ENCODE assay signal across 9 mouse cellular contexts in the genomic region with DNA sequence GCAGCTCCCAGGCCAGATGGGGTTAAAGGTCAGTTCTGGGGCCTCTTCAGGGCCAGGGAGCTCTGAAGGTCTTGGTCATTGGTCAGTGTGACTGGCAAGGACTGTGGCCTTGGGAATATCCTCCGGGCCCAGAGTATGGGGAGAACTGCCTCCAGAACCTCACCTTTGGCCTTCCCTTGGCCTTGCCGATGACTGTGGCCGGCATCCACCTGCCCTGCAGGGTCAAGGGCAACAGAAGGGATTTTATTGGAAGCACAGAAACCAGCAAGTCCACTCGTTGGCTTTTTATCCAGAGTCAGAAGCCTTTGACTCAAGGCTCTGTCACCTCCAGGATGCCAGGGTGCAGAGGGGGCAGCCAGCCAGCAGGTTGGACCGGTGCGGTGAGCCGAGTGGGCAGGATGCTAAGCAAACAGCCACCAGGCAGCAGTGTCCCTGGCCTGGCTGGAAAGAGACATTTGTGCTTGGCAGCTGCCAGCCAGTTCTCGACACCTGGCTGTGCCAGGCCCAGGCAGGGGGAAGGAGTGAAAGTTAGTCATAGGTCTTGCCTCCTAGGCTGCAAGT.
DNase-seq lines count a peak whose midpoint lies in the region; ATAC-seq and TF ChIP-seq lines count a peak whose summit lies in the region.
"Had no signal": no experiment of that assay in that cellular context is flagged by ENCODE, and none has a peak within 500 bp of the region (broad histone marks: within the 10 kb centered on the region; RNA-seq: fewer than 3 reads in every experiment).

No protein-coding gene starts in this region.

- ATAC-seq in lung, embryonic 14.5 days (ENCODE audit: insufficient read depth), result no peak
- no peak for ATAC-seq in monocyte, adult 5-6 weeks (replicated peaks; ENCODE audit: insufficient number of reproducible peaks, low FRiP score, low TSS enrichment, poor library complexity, severe bottlenecking)

- no peaks in the 10 kb centered on the region for H3K9me3 ChIP-seq in lung, embryonic 14.5 days (ENCODE audit: low read depth, low read length)

- intact Hi-C loops in heart, adult 2 months (cut with DNase I), result no loop called here
- intact Hi-C loops in heart, postnatal 14 days (cut with DNase I), result no loop called here

- no peaks in the 10 kb centered on the region for H3K36me3 ChIP-seq in heart, adult 2 months (ENCODE audit: control insufficient read depth, insufficient read depth, low read length)
- 0 out of 2 replicates have a peak, but pooled peaks cover 3% of the 10 kb centered on the region for H3K36me3 ChIP-seq in lung, embryonic 14.5 days (ENCODE audit: insufficient read depth)

- H3K27ac ChIP-seq in heart, adult 2 months, result no peak overlapping the region
- no peak overlapping the region for H3K27ac ChIP-seq in lung, embryonic 14.5 days (ENCODE audit: low read depth)

- H3K79me2 ChIP-seq in heart, adult 2 months (replicated peaks; ENCODE audit: control insufficient read depth, insufficient read depth, low read length), result 0 out of 2 replicates have a peak, but pooled peaks cover 1% of the 10 kb centered on the region

- H3K4me1 ChIP-seq in heart, adult 2 months (ENCODE audit: control insufficient read depth, insufficient read depth, low read length), result peaks cover 13% of the 10 kb centered on the region
- H3K4me1 ChIP-seq in lung, embryonic 14.5 days (ENCODE audit: insufficient read depth), result peaks cover 47% of the 10 kb centered on the region

- 70% methylated on average over 8 of the region's 8 CpGs for WGBS in heart, adult 2 months
- WGBS in lung, embryonic 14.5 days, result 69% methylated on average over 8 of the region's 8 CpGs

- H3K27me3 ChIP-seq in heart, adult 2 months (ENCODE audit: control insufficient read depth, insufficient read depth, low read length), result no peaks in the 10 kb centered on the region
- H3K27me3 ChIP-seq in lung, embryonic 14.5 days (ENCODE audit: insufficient read depth, low read length), result no peaks in the 10 kb centered on the region

- no peak for DNase-seq in heart, adult 2 months
- DNase-seq in heart, postnatal 14 days, result no peak
- DNase-seq in 3134 (ENCODE audit: extremely low read depth, insufficient read length, low spot score), result peak; percentile 63
- DNase-seq in fat pad, adult 2 months (ENCODE audit: extremely low read depth, low read depth, low spot score), result peak; percentile 86
- no peak for DNase-seq in lung, embryonic 14.5 days
- no peak for DNase-seq in spleen, postnatal 36 days (ENCODE audit: low spot score in 2 of 2)
- no peak for DNase-seq in spleen, adult 12 weeks (ENCODE audit: low spot score)
- DNase-seq: heart, postnatal 4 days had no signal

- TF ChIP-seq EP300 in heart, adult 2 months (IDR thresholded peaks at IDR 0.05; ENCODE audit: insufficient read depth, low read depth, low read length), result no peak

- no peak overlapping the region for H3K9ac ChIP-seq in heart, adult 2 months (ENCODE audit: low read depth, low read length)
- H3K9ac ChIP-seq in lung, embryonic 14.5 days, result no peak overlapping the region; the same call in 1 of the 2 replicates

- TF ChIP-seq CTCF in heart, adult 2 months (IDR thresholded peaks at IDR 0.05), result peak; percentile 38
- peak; percentile 15; the same call in 1 of the 2 replicates for TF ChIP-seq CTCF in lung, embryonic 14.5 days (IDR thresholded peaks at IDR 0.05; ENCODE audit: low read depth)

- TF ChIP-seq POLR2A in heart, adult 2 months (IDR thresholded peaks at IDR 0.05; ENCODE audit: insufficient read depth, low read depth, low read length), result no peak

- no peak overlapping the region for H3K4me2 ChIP-seq in lung, embryonic 14.5 days

- H3K4me3 ChIP-seq in heart, adult 2 months, result no peak overlapping the region
- no peak overlapping the region for H3K4me3 ChIP-seq in lung, embryonic 14.5 days (ENCODE audit: low read depth, low read length)

Comparison
In these comparisons a context has a peak if more than half of its experiments do, and no peak if none do; other contexts are left out.
1. DNase-seq: peak in 3134 (single experiment) and fat pad, adult 2 months (single experiment); none in heart, adult 2 months (0 of 2), heart, postnatal 14 days (0 of 2), lung, embryonic 14.5 days (single experiment), spleen, postnatal 36 days (0 of 2) and spleen, adult 12 weeks (single experiment).